Mouse (Mus musculus): ENCODE data around the gene Tspan9.

GRCm38 (mm10) chr6:128090985-128091832 lies 52.2 kb downstream of the Tspan9 start:
- TF ChIP-seq CTCF (conservative IDR thresholded peaks at IDR 0.05; ENCODE audit: insufficient read depth, insufficient read length, low read depth, low read length): peak; percentile 85
- TF ChIP-seq POLR2A (IDR thresholded peaks at IDR 0.05; ENCODE audit: low read depth, low read length): no peak

Data from kidney, adult 2 months (tissue).